Mouse (Mus musculus) urinary bladder, adult 2 months (tissue): ENCODE measurements around the gene Cox6b1. TPM values are rescaled to one million over a fixed set of nuclear protein-coding genes. Genes with fewer than 3 reads are reported as not detected.

ENCODE experiments used
- DNase-seq: peaks from one replicate; pipeline ENCODE4 v3.0.0; 2022; ENCODE audit warnings: low spot score
- polyA plus RNA-seq: library from polyadenylated mRNA; depleted of rRNA; stranded (reverse); fragments of >200 nt; gene quantifications from 2 replicates; pipeline ENCODE4 v1.2.3, GENCODE M21; 2012; rRNA removed

Gene Cox6b1
- 703 and 875 TPM in 2 replicates for polyA plus RNA-seq

- DNase-seq, result peak; percentile 65
These were observed at the start of gene Cox6b1 for GRCm38 (mm10) chr7:30625530-30626384. Gene Cox6b1 (minus strand): TSS chr7:30626151.

- DNase-seq, result no peak
These were observed 45.5 kb upstream of the Cox6b1 start, which contains the start of gene Pmis2 for GRCm38 (mm10) chr7:30671480-30671879. Gene Pmis2 (minus strand): TSS chr7:30671605.

- no peak for DNase-seq
These were observed 43.3 kb upstream of the Cox6b1 start for GRCm38 (mm10) chr7:30669229-30669628.

- DNase-seq, result no peak
These were observed 39.4 kb upstream of the Cox6b1 start for GRCm38 (mm10) chr7:30665321-30665720.

GRCm38 (mm10) chr7:30664529-30665200 lies 38.7 kb upstream of the Cox6b1 start, which contains the start of gene Haus5:
Gene Haus5 (minus strand): TSS chr7:30664994.
- peak; percentile 71 for DNase-seq

- peak; percentile 92 for DNase-seq
These were observed 23.9 kb upstream of the Cox6b1 start, which contains the start of gene Rbm42 for GRCm38 (mm10) chr7:30649591-30650540. Gene Rbm42 (minus strand): TSS chr7:30650317.

GRCm38 (mm10) chr7:30639083-30639482 lies 13.1 kb upstream of the Cox6b1 start:
- no peak for DNase-seq

GRCm38 (mm10) chr7:30636395-30636794 lies 10.4 kb upstream of the Cox6b1 start:
- DNase-seq, result no peak

- no peak for DNase-seq
These were observed 9.8 kb upstream of the Cox6b1 start, which contains the start of gene Etv2 for GRCm38 (mm10) chr7:30635752-30636151. Gene Etv2 (minus strand): TSS chr7:30635852.

GRCm38 (mm10) chr7:30634621-30635020 lies 8.7 kb upstream of the Cox6b1 start:
- DNase-seq, result no peak

- DNase-seq, result no peak
These were observed 7.9 kb upstream of the Cox6b1 start for GRCm38 (mm10) chr7:30633762-30634412.

GRCm38 (mm10) chr7:30629013-30629412 lies 3.1 kb upstream of the Cox6b1 start:
- no peak for DNase-seq

GRCm38 (mm10) chr7:30626647-30627046 lies 696 bp upstream of the Cox6b1 start:
- no peak for DNase-seq

GRCm38 (mm10) chr7:30619202-30619601 lies 6.7 kb downstream of the Cox6b1 start:
- no peak for DNase-seq

- DNase-seq, result no peak
These were observed 7.3 kb downstream of the Cox6b1 start for GRCm38 (mm10) chr7:30618658-30619057.

GRCm38 (mm10) chr7:30615049-30615760 lies 10.7 kb downstream of the Cox6b1 start:
- DNase-seq, result no peak

- DNase-seq, result no peak
These were observed 11.5 kb downstream of the Cox6b1 start for GRCm38 (mm10) chr7:30614454-30614853.

GRCm38 (mm10) chr7:30613529-30614112 lies 12.3 kb downstream of the Cox6b1 start:
- DNase-seq, result no peak

GRCm38 (mm10) chr7:30612654-30613402 lies 13.1 kb downstream of the Cox6b1 start, which contains the start of gene Upk1a:
Gene Upk1a (minus strand): TSS chr7:30612847.
- no peak for DNase-seq
